Mouse (Mus musculus) limb, embryonic 14.5 days (tissue): ENCODE data around the gene Fam187a. TPM values are rescaled to one million over a fixed set of nuclear protein-coding genes. Genes with fewer than 3 reads are reported as not detected.
A peak's percentile ranks its signal among the peaks of the same experiment; 100 is the strongest.

Experiments used
- ATAC-seq: fragments of 200-750 bp; cut with Nextera tagmentation; 2 replicates; pipeline ENCODE4 v1.8.0; 2017; ENCODE audit warnings: low read depth, moderate number of reproducible peaks, moderate TSS enrichment; ENCODE audit not compliant: low FRiP score
- DNase-seq: peaks from one replicate; pipeline ENCODE4 v3.0.0-alpha.2; 2015; ENCODE audit warnings: low spot score
- H3K27ac ChIP-seq: fragments of 300-500 bp; sonication (generic); replicated peaks from 2 replicates; pipeline ENCODE4 v1.5.1; 2014; ENCODE audit warnings: low read depth, mild to moderate bottlenecking, low read length, moderate library complexity, mixed read lengths
- H3K27me3 ChIP-seq: fragments of 300-500 bp; sonication (generic); 2 replicates; pipeline ENCODE4 v1.6.1; 2014; ENCODE audit warnings: low read length, mixed read lengths; ENCODE audit not compliant: control insufficient read depth, insufficient read depth
- H3K36me3 ChIP-seq: fragments of 300-500 bp; sonication (generic); 2 replicates; pipeline ENCODE4 v1.6.1; 2014; ENCODE audit warnings: mild to moderate bottlenecking, low read length, moderate library complexity, mixed read lengths; ENCODE audit not compliant: control insufficient read depth, insufficient read depth
- H3K4me1 ChIP-seq: fragments of 300-500 bp; sonication (generic); 2 replicates; pipeline ENCODE4 v1.6.1; 2014; ENCODE audit warnings: antibody characterized with exemption, low read length, mixed read lengths; ENCODE audit not compliant: control insufficient read depth, insufficient read depth
- H3K4me2 ChIP-seq: fragments of 300-500 bp; sonication (generic); replicated peaks from 2 replicates; pipeline ENCODE4 v1.6.1; 2014; ENCODE audit warnings: low read depth, mild to moderate bottlenecking, low read length, moderate library complexity; ENCODE audit not compliant: severe bottlenecking
- H3K4me3 ChIP-seq: fragments of 300-500 bp; sonication (generic); replicated peaks from 2 replicates; pipeline ENCODE4 v1.5.1; 2014; ENCODE audit warnings: low read length
- H3K9ac ChIP-seq: fragments of 300-500 bp; sonication (generic); 2 replicates; pipeline ENCODE4 v1.6.1; 2014; ENCODE audit warnings: mild to moderate bottlenecking, low read depth, low read length, moderate library complexity; ENCODE audit not compliant: severe bottlenecking
- H3K9me3 ChIP-seq: fragments of 300-500 bp; sonication (generic); 2 replicates; pipeline ENCODE4 v1.6.1; 2016; ENCODE audit warnings: low read length; ENCODE audit not compliant: control insufficient read depth
- POLR2A ChIP-seq: fragments of 200-500 bp; IDR thresholded peaks from 2 replicates; pipeline ENCODE4 v1.8.0; 2012; ENCODE audit warnings: inconsistent platforms, mild to moderate bottlenecking, moderate library complexity, borderline replicate concordance; ENCODE audit not compliant: insufficient read depth, insufficient read length; ENCODE audit errors: extremely low read depth
- WGBS: fragments of 180-500 bp; shearing (Covaris S2); extraction: QIAGEN DNeasy Blood & Tissue Kit; methylation state at CpG from one replicate; pipeline ENCODE4 v1.1.7; 2014; 5-methylcytosine and 5-hydroxymethylcytosine counted together
- polyA plus RNA-seq, 2 experiments: library from polyadenylated mRNA; depleted of rRNA in 1 of 2; stranded (reverse) in 1 of 2; unstranded in 1 of 2; fragments of >200 nt; fragmentation: Nextera tagmentation in 1 of 2; extraction: Ambion mirVana in 1 of 2; gene quantifications; 2 replicates each; pipeline versions ENCODE4 v1.2.1 to v1.2.3; 2012 to 2014

The Fam187a gene
- polyA plus RNA-seq, 2 experiments, result not detected

GRCm38 (mm10) chr11:102838616-102839150 is 46.3 kb upstream of the Fam187a start:
- H3K27me3 ChIP-seq, result no peaks in the 10 kb centered on the region
- ATAC-seq, result no peak
- H3K4me3 ChIP-seq, result no peak overlapping the region
- H3K27ac ChIP-seq, result no peak overlapping the region
- TF ChIP-seq POLR2A, result no peak
- peaks cover 70% of the 10 kb centered on the region for H3K36me3 ChIP-seq
- H3K9me3 ChIP-seq, result no peaks in the 10 kb centered on the region
- H3K4me2 ChIP-seq, result no peak overlapping the region
- H3K9ac ChIP-seq, result no peak overlapping the region
- no peaks in the 10 kb centered on the region for H3K4me1 ChIP-seq
- DNase-seq, result no peak
- WGBS, result 82% methylated on average over 9 of the region's 9 CpGs

GRCm38 (mm10) chr11:102845926-102846325 is 39.0 kb upstream of the Fam187a start:
- Histone ChIP-seq H3K9me3 (no peaks in the 10 kb centered on the region), H3K4me3 (no peak overlapping the region), H3K36me3 (peaks cover 99% of the 10 kb centered on the region), H3K27ac (no peak overlapping the region), H3K27me3 (no peaks in the 10 kb centered on the region), H3K4me1 (no peaks in the 10 kb centered on the region), H3K9ac (no peak overlapping the region), H3K4me2 (no peak overlapping the region)
- WGBS, result 72% methylated on average over 10 of the region's 10 CpGs
- TF ChIP-seq POLR2A, result no peak
- DNase-seq, result no peak
- no peak for ATAC-seq

- no peak overlapping the region for H3K9ac ChIP-seq
- TF ChIP-seq POLR2A, result no peak
- peaks cover 78% of the 10 kb centered on the region for H3K36me3 ChIP-seq
- peak; percentile 31 for DNase-seq
- no peak overlapping the region for H3K27ac ChIP-seq
- no peaks in the 10 kb centered on the region for H3K4me1 ChIP-seq
- no peak for ATAC-seq
- WGBS, result 60% methylated on average over 5 of the region's 5 CpGs
- H3K4me2 ChIP-seq, result no peak overlapping the region
- H3K27me3 ChIP-seq, result no peaks in the 10 kb centered on the region
- no peak overlapping the region for H3K4me3 ChIP-seq
- H3K9me3 ChIP-seq, result no peaks in the 10 kb centered on the region
Measured at GRCm38 (mm10) chr11:102851883-102852282, 33.1 kb upstream of the Fam187a start.

GRCm38 (mm10) chr11:102853760-102854159 is 31.2 kb upstream of the Fam187a start:
- Histone ChIP-seq H3K4me2 (no peak overlapping the region), H3K4me1 (no peaks in the 10 kb centered on the region), H3K9ac (no peak overlapping the region), H3K9me3 (no peaks in the 10 kb centered on the region), H3K4me3 (no peak overlapping the region), H3K27me3 (no peaks in the 10 kb centered on the region), H3K36me3 (peaks cover 76% of the 10 kb centered on the region), H3K27ac (no peak overlapping the region)
- no peak for DNase-seq
- no peak for TF ChIP-seq POLR2A
- no peak for ATAC-seq

GRCm38 (mm10) chr11:102855941-102856340 is 29.0 kb upstream of the Fam187a start:
- no peaks in the 10 kb centered on the region for H3K9me3 ChIP-seq
- 0 out of 2 replicates have a peak overlapping the region, but pooled peaks have one; percentile 9 for H3K27ac ChIP-seq
- H3K4me3 ChIP-seq, result no peak overlapping the region
- TF ChIP-seq POLR2A, result no peak
- H3K9ac ChIP-seq, result no peak overlapping the region
- no peak overlapping the region for H3K4me2 ChIP-seq
- no peaks in the 10 kb centered on the region for H3K4me1 ChIP-seq
- 21% methylated on average over 6 of the region's 6 CpGs for WGBS
- ATAC-seq, result peak; percentile 62; the same call in 1 of the 2 replicates
- H3K27me3 ChIP-seq, result no peaks in the 10 kb centered on the region
- peaks cover 76% of the 10 kb centered on the region for H3K36me3 ChIP-seq
- peak; percentile 33 for DNase-seq

- Histone ChIP-seq H3K27ac (no peak overlapping the region), H3K4me1 (no peaks in the 10 kb centered on the region), H3K36me3 (peaks cover 83% of the 10 kb centered on the region), H3K27me3 (no peaks in the 10 kb centered on the region), H3K9ac (no peak overlapping the region), H3K4me3 (no peak overlapping the region), H3K9me3 (no peaks in the 10 kb centered on the region), H3K4me2 (no peak overlapping the region)
- TF ChIP-seq POLR2A, result no peak
- WGBS, result 91% methylated on average over 11 of the region's 11 CpGs
- ATAC-seq (no peak), DNase-seq (no peak)
Measured at GRCm38 (mm10) chr11:102858951-102859350, 26.0 kb upstream of the Fam187a start.
